Mouse (Mus musculus) forebrain, embryonic 14.5 days (tissue): Measurements from ENCODE around the gene Erich2. TPM values are rescaled to one million over a fixed set of nuclear protein-coding genes. Genes with fewer than 3 reads are reported as not detected.

Source experiments
- ATAC-seq: fragments of 200-750 bp; cut with Nextera tagmentation; 2 replicates; pipeline ENCODE4 v1.8.0; 2017; ENCODE audit warnings: mild to moderate bottlenecking, moderate library complexity
- DNase-seq: peaks from one replicate; pipeline ENCODE4 v3.0.0-alpha.2; 2015; ENCODE audit warnings: low spot score
- H3K27ac ChIP-seq: fragments of 300-500 bp; sonication (generic); 2 replicates; pipeline ENCODE4 v1.5.1; 2014; ENCODE audit warnings: low read depth, mild to moderate bottlenecking, control low read depth, low read length, moderate library complexity
- H3K27me3 ChIP-seq: fragments of 300-500 bp; sonication (generic); replicated peaks from 2 replicates; pipeline ENCODE4 v1.6.1; 2014; ENCODE audit warnings: low read length, control low read depth, mixed read lengths; ENCODE audit not compliant: control insufficient read depth, insufficient read depth
- H3K36me3 ChIP-seq: fragments of 300-500 bp; sonication (generic); 2 replicates; pipeline ENCODE4 v1.6.1; 2014; ENCODE audit warnings: low read length, control low read depth; ENCODE audit not compliant: control insufficient read depth, insufficient read depth
- H3K4me1 ChIP-seq: fragments of 300-500 bp; sonication (generic); 2 replicates; pipeline ENCODE4 v1.6.1; 2014; ENCODE audit warnings: antibody characterized with exemption, low read length, control low read depth; ENCODE audit not compliant: control insufficient read depth, insufficient read depth
- H3K4me2 ChIP-seq: fragments of 300-500 bp; sonication (generic); 2 replicates; pipeline ENCODE4 v1.6.1; 2014; ENCODE audit warnings: mild to moderate bottlenecking, control low read depth, low read length
- H3K4me3 ChIP-seq: fragments of 300-500 bp; sonication (generic); 2 replicates; pipeline ENCODE4 v1.5.1; 2014; ENCODE audit warnings: low read depth, low read length, control low read depth
- H3K9ac ChIP-seq: fragments of 300-500 bp; sonication (generic); 2 replicates; pipeline ENCODE4 v1.6.1; 2014; ENCODE audit warnings: mild to moderate bottlenecking, low read length, control low read depth, moderate library complexity
- H3K9me3 ChIP-seq: fragments of 300-500 bp; sonication (generic); replicated peaks from 2 replicates; pipeline ENCODE4 v1.6.1; 2016; ENCODE audit warnings: low read length, control low read depth, mixed read lengths; ENCODE audit not compliant: control insufficient read depth
- WGBS: fragments of 180-500 bp; shearing (Covaris S2); extraction: QIAGEN DNeasy Blood & Tissue Kit; methylation state at CpG from one replicate; pipeline ENCODE4 v1.1.7; 2014; 5-methylcytosine and 5-hydroxymethylcytosine counted together
- polyA plus RNA-seq: library from polyadenylated mRNA; unstranded; fragments of >200 nt; fragmentation: Nextera tagmentation; extraction: Ambion mirVana; gene quantifications from 2 replicates; pipeline ENCODE4 v1.2.1, GENCODE M21; 2014

Gene Erich2
- polyA plus RNA-seq, result 1.8 and 2.8 TPM in 2 replicates

GRCm38 (mm10) chr2:70508496-70508895 lies at the start of gene Erich2:
Erich2 (plus strand) TSS chr2:70508819.
- Histone ChIP-seq H3K27me3 (no peaks in the 10 kb centered on the region), H3K9ac (peak within 1 kb of the TSS; percentile 52), H3K4me3 (peak within 1 kb of the TSS; percentile 46), H3K36me3 (no peaks in the 10 kb centered on the region), H3K4me2 (peak within 1 kb of the TSS; percentile 95), H3K4me1 (peaks cover 6% of the 10 kb centered on the region), H3K9me3 (no peaks in the 10 kb centered on the region), H3K27ac (0 out of 2 replicates have a peak within 1 kb of the TSS, but pooled peaks have one; percentile 9)
- ATAC-seq, result peak; percentile 24; the same call in 1 of the 2 replicates
- 11% methylated on average over 10 of the region's 10 CpGs for WGBS
- peak; percentile 51 for DNase-seq

- Histone ChIP-seq H3K4me2 (no peak overlapping the region), H3K27me3 (no peaks in the 10 kb centered on the region), H3K9me3 (no peaks in the 10 kb centered on the region), H3K27ac (no peak overlapping the region), H3K9ac (no peak overlapping the region), H3K4me1 (no peaks in the 10 kb centered on the region), H3K36me3 (no peaks in the 10 kb centered on the region), H3K4me3 (no peak overlapping the region)
- DNase-seq (no peak), ATAC-seq (no peak)
- WGBS, result 82% methylated on average over 1 of the region's 1 CpGs
These were observed 45.0 kb upstream of the Erich2 start for GRCm38 (mm10) chr2:70463606-70464005.

GRCm38 (mm10) chr2:70471136-70471535 lies 37.5 kb upstream of the Erich2 start:
- no peak overlapping the region for H3K9ac ChIP-seq
- WGBS, result 9% methylated on average over 5 of the region's 5 CpGs
- H3K4me3 ChIP-seq, result no peak overlapping the region
- DNase-seq (no peak), ATAC-seq (no peak)
- peaks cover 18% of the 10 kb centered on the region for H3K4me1 ChIP-seq
- no peaks in the 10 kb centered on the region for H3K36me3 ChIP-seq
- H3K27me3 ChIP-seq, result peaks cover 61% of the 10 kb centered on the region
- H3K27ac ChIP-seq, result no peak overlapping the region
- no peaks in the 10 kb centered on the region for H3K9me3 ChIP-seq
- H3K4me2 ChIP-seq, result no peak overlapping the region

- Histone ChIP-seq H3K36me3 (no peaks in the 10 kb centered on the region), H3K4me3 (peak overlapping the region; percentile 30), H3K4me2 (peak overlapping the region; percentile 59), H3K4me1 (peaks cover 26% of the 10 kb centered on the region), H3K9me3 (no peaks in the 10 kb centered on the region), H3K27ac (no peak overlapping the region), H3K9ac (peak overlapping the region; percentile 30), H3K27me3 (peaks cover 70% of the 10 kb centered on the region)
- ATAC-seq (no peak), DNase-seq (peak; percentile 44)
- WGBS, result 1% methylated on average over 47 of the region's 48 CpGs
These were observed 36.6 kb upstream of the Erich2 start for GRCm38 (mm10) chr2:70471861-70472620.

GRCm38 (mm10) chr2:70497715-70498318 lies 10.8 kb upstream of the Erich2 start:
- H3K9me3 ChIP-seq, result no peaks in the 10 kb centered on the region
- H3K4me3 ChIP-seq, result no peak overlapping the region
- no peaks in the 10 kb centered on the region for H3K4me1 ChIP-seq
- WGBS, result 46% methylated on average over 13 of the region's 13 CpGs
- no peak overlapping the region for H3K27ac ChIP-seq
- ATAC-seq (no peak), DNase-seq (no peak)
- H3K36me3 ChIP-seq, result no peaks in the 10 kb centered on the region
- H3K4me2 ChIP-seq, result no peak overlapping the region
- no peak overlapping the region for H3K9ac ChIP-seq
- no peaks in the 10 kb centered on the region for H3K27me3 ChIP-seq

GRCm38 (mm10) chr2:70503436-70503835 lies 5.2 kb upstream of the Erich2 start:
- Histone ChIP-seq H3K36me3 (no peaks in the 10 kb centered on the region), H3K4me1 (peaks cover under 1% of the 10 kb centered on the region), H3K4me2 (no peak overlapping the region), H3K27ac (no peak overlapping the region), H3K9me3 (no peaks in the 10 kb centered on the region), H3K9ac (no peak overlapping the region), H3K4me3 (no peak overlapping the region), H3K27me3 (no peaks in the 10 kb centered on the region)
- no peak for ATAC-seq
- 85% methylated on average over 10 of the region's 10 CpGs for WGBS
- DNase-seq, result no peak

GRCm38 (mm10) chr2:70505229-70505628 lies 3.4 kb upstream of the Erich2 start:
- no peaks in the 10 kb centered on the region for H3K27me3 ChIP-seq
- H3K4me2 ChIP-seq, result no peak overlapping the region
- 59% methylated on average over 1 of the region's 1 CpGs for WGBS
- no peak overlapping the region for H3K9ac ChIP-seq
- no peaks in the 10 kb centered on the region for H3K36me3 ChIP-seq
- H3K4me1 ChIP-seq, result peaks cover 6% of the 10 kb centered on the region
- DNase-seq (no peak), ATAC-seq (no peak)
- no peak overlapping the region for H3K4me3 ChIP-seq
- H3K9me3 ChIP-seq, result no peaks in the 10 kb centered on the region
- no peak overlapping the region for H3K27ac ChIP-seq

- WGBS, result 44% methylated on average over 4 of the region's 4 CpGs
- Histone ChIP-seq H3K27me3 (no peaks in the 10 kb centered on the region), H3K4me2 (no peak overlapping the region), H3K4me3 (no peak overlapping the region), H3K9me3 (no peaks in the 10 kb centered on the region), H3K27ac (no peak overlapping the region), H3K9ac (no peak overlapping the region), H3K4me1 (peaks cover 6% of the 10 kb centered on the region), H3K36me3 (no peaks in the 10 kb centered on the region)
- DNase-seq (no peak), ATAC-seq (no peak)
These were observed 2.7 kb upstream of the Erich2 start for GRCm38 (mm10) chr2:70505896-70506295.

- no peak for DNase-seq
- no peaks in the 10 kb centered on the region for H3K36me3 ChIP-seq
- peaks cover 6% of the 10 kb centered on the region for H3K4me1 ChIP-seq
- H3K27ac ChIP-seq, result no peak overlapping the region
- 58% methylated on average over 2 of the region's 2 CpGs for WGBS
- H3K27me3 ChIP-seq, result no peaks in the 10 kb centered on the region
- H3K9ac ChIP-seq, result no peak overlapping the region
- no peak for ATAC-seq
- H3K9me3 ChIP-seq, result no peaks in the 10 kb centered on the region
- H3K4me3 ChIP-seq, result no peak overlapping the region
- H3K4me2 ChIP-seq, result no peak overlapping the region
These were observed 2.2 kb upstream of the Erich2 start for GRCm38 (mm10) chr2:70506372-70506771.
